Mouse (Mus musculus) lung, embryonic 15.5 days (tissue): ENCODE results near the gene Plekha7. TPM values are rescaled to one million over a fixed set of nuclear protein-coding genes. Genes with fewer than 3 reads are reported as not detected.

Experiments used
- ATAC-seq: fragments of 200-750 bp; cut with Nextera tagmentation; 2 replicates; pipeline ENCODE4 v1.8.0; 2017; ENCODE audit warnings: moderate number of reproducible peaks, borderline replicate concordance; ENCODE audit not compliant: low FRiP score, low TSS enrichment; ENCODE audit errors: extremely low read depth
- H3K27ac ChIP-seq: fragments of 300-500 bp; sonication (generic); 2 replicates; pipeline ENCODE4 v1.5.1; 2015; ENCODE audit warnings: moderate library complexity, mild to moderate bottlenecking, inconsistent platforms
- H3K27me3 ChIP-seq: fragments of 300-500 bp; sonication (generic); 2 replicates; pipeline ENCODE4 v1.6.1; 2015; ENCODE audit warnings: inconsistent platforms
- H3K36me3 ChIP-seq: fragments of 300-500 bp; sonication (generic); 2 replicates; pipeline ENCODE4 v1.6.1; 2015; ENCODE audit warnings: inconsistent platforms
- H3K4me1 ChIP-seq: fragments of 300-500 bp; sonication (generic); 2 replicates; pipeline ENCODE4 v1.6.1; 2015; ENCODE audit warnings: inconsistent platforms
- H3K4me2 ChIP-seq: fragments of 300-500 bp; sonication (generic); 2 replicates; pipeline ENCODE4 v1.6.1; 2015; ENCODE audit warnings: inconsistent platforms, mild to moderate bottlenecking, moderate library complexity
- H3K4me3 ChIP-seq: fragments of 300-500 bp; sonication (generic); 2 replicates; pipeline ENCODE4 v1.5.1; 2015; ENCODE audit warnings: mild to moderate bottlenecking, inconsistent platforms
- H3K9ac ChIP-seq: fragments of 300-500 bp; sonication (generic); 2 replicates; pipeline ENCODE4 v1.6.1; 2015; ENCODE audit warnings: inconsistent platforms
- H3K9me3 ChIP-seq: fragments of 300-500 bp; sonication (generic); 2 replicates; pipeline ENCODE4 v1.6.1; 2016; ENCODE audit warnings: inconsistent platforms
- WGBS: fragments of 180-500 bp; shearing (Covaris S2); methylation state at CpG from one replicate; pipeline ENCODE4 v1.1.7; 2015; 5-methylcytosine and 5-hydroxymethylcytosine counted together
- polyA plus RNA-seq: library from polyadenylated mRNA; unstranded; fragments of >200 nt; fragmentation: Nextera tagmentation; extraction: Ambion mirVana; gene quantifications from 2 replicates; pipeline ENCODE4 v1.2.1, GENCODE M21; 2015

The Plekha7 gene
- polyA plus RNA-seq, 1 experiment from 2014 or later = 15.1 TPM

GRCm38 (mm10) chr7:116169426-116169825 is 138.8 kb downstream of the Plekha7 start:
- Histone ChIP-seq H3K4me3 (no peak overlapping the region), H3K4me2 (no peak overlapping the region), H3K36me3 (no peaks in the 10 kb centered on the region), H3K27me3 (no peaks in the 10 kb centered on the region), H3K4me1 (no peaks in the 10 kb centered on the region), H3K27ac (no peak overlapping the region), H3K9me3 (no peaks in the 10 kb centered on the region), H3K9ac (no peak overlapping the region)
- no peak for ATAC-seq
- 77% methylated on average over 4 of the region's 4 CpGs for WGBS

GRCm38 (mm10) chr7:116168224-116168623 is 140.0 kb downstream of the Plekha7 start:
- no peak overlapping the region for H3K4me3 ChIP-seq
- H3K9me3 ChIP-seq = no peaks in the 10 kb centered on the region
- H3K36me3 ChIP-seq = no peaks in the 10 kb centered on the region
- no peaks in the 10 kb centered on the region for H3K4me1 ChIP-seq
- no peak overlapping the region for H3K27ac ChIP-seq
- H3K9ac ChIP-seq = no peak overlapping the region
- no peaks in the 10 kb centered on the region for H3K27me3 ChIP-seq
- ATAC-seq = no peak
- H3K4me2 ChIP-seq = no peak overlapping the region
- 90% methylated on average over 7 of the region's 7 CpGs for WGBS

GRCm38 (mm10) chr7:116164232-116164631 is 143.9 kb downstream of the Plekha7 start:
- ATAC-seq = no peak
- Histone ChIP-seq H3K4me2 (no peak overlapping the region), H3K4me1 (0 out of 2 replicates have a peak, but pooled peaks cover 4% of the 10 kb centered on the region), H3K27ac (no peak overlapping the region), H3K36me3 (no peaks in the 10 kb centered on the region), H3K4me3 (no peak overlapping the region), H3K9ac (no peak overlapping the region), H3K27me3 (no peaks in the 10 kb centered on the region), H3K9me3 (no peaks in the 10 kb centered on the region)
- 78% methylated on average over 12 of the region's 12 CpGs for WGBS

- WGBS = 17% methylated on average over 5 of the region's 5 CpGs
- H3K4me2 ChIP-seq = no peak overlapping the region
- H3K4me3 ChIP-seq = no peak overlapping the region
- peaks cover 6% of the 10 kb centered on the region; the same call in 1 of the 2 replicates for H3K36me3 ChIP-seq
- 0 out of 2 replicates have a peak, but pooled peaks cover 4% of the 10 kb centered on the region for H3K4me1 ChIP-seq
- H3K27me3 ChIP-seq = no peaks in the 10 kb centered on the region
- no peak overlapping the region for H3K27ac ChIP-seq
- no peaks in the 10 kb centered on the region for H3K9me3 ChIP-seq
- no peak overlapping the region for H3K9ac ChIP-seq
- ATAC-seq = peak; percentile 50; the same call in 1 of the 2 replicates
Observed at GRCm38 (mm10) chr7:116161544-116161943, 146.6 kb downstream of the Plekha7 start.

- WGBS = 53% methylated on average over 14 of the region's 14 CpGs
- no peaks in the 10 kb centered on the region for H3K9me3 ChIP-seq
- H3K36me3 ChIP-seq = peaks cover 6% of the 10 kb centered on the region; the same call in 1 of the 2 replicates
- ATAC-seq = 0 out of 2 replicates have a peak, but pooled peaks have one; percentile 24
- 0 out of 2 replicates have a peak, but pooled peaks cover 2% of the 10 kb centered on the region for H3K4me1 ChIP-seq
- no peak overlapping the region for H3K9ac ChIP-seq
- no peak overlapping the region for H3K27ac ChIP-seq
- H3K4me3 ChIP-seq = no peak overlapping the region
- peak overlapping the region; percentile 24; the same call in 1 of the 2 replicates for H3K4me2 ChIP-seq
- no peaks in the 10 kb centered on the region for H3K27me3 ChIP-seq
Observed at GRCm38 (mm10) chr7:116156894-116157143, 151.4 kb downstream of the Plekha7 start.

- H3K4me1 ChIP-seq = no peaks in the 10 kb centered on the region
- H3K4me3 ChIP-seq = no peak overlapping the region
- H3K9ac ChIP-seq = no peak overlapping the region
- ATAC-seq = peak; percentile 43; the same call in 1 of the 2 replicates
- no peaks in the 10 kb centered on the region for H3K9me3 ChIP-seq
- 55% methylated on average over 17 of the region's 17 CpGs for WGBS
- H3K27ac ChIP-seq = no peak overlapping the region
- H3K36me3 ChIP-seq = peaks cover 6% of the 10 kb centered on the region; the same call in 1 of the 2 replicates
- H3K4me2 ChIP-seq = peak overlapping the region; percentile 24; the same call in 1 of the 2 replicates
- no peaks in the 10 kb centered on the region for H3K27me3 ChIP-seq
Observed at GRCm38 (mm10) chr7:116156072-116156893, 151.9 kb downstream of the Plekha7 start.

- peaks cover 6% of the 10 kb centered on the region; the same call in 1 of the 2 replicates for H3K36me3 ChIP-seq
- no peaks in the 10 kb centered on the region for H3K9me3 ChIP-seq
- H3K27ac ChIP-seq = no peak overlapping the region
- H3K27me3 ChIP-seq = no peaks in the 10 kb centered on the region
- no peak overlapping the region for H3K9ac ChIP-seq
- 40% methylated on average over 2 of the region's 2 CpGs for WGBS
- no peak overlapping the region for H3K4me3 ChIP-seq
- no peak for ATAC-seq
- no peak overlapping the region for H3K4me2 ChIP-seq
- H3K4me1 ChIP-seq = no peaks in the 10 kb centered on the region
Observed at GRCm38 (mm10) chr7:116153781-116154368, 154.3 kb downstream of the Plekha7 start.

- no peak for ATAC-seq
- H3K4me3 ChIP-seq = no peak overlapping the region
- WGBS = 60% methylated on average over 4 of the region's 4 CpGs
- H3K27ac ChIP-seq = no peak overlapping the region
- no peaks in the 10 kb centered on the region for H3K27me3 ChIP-seq
- H3K9ac ChIP-seq = no peak overlapping the region
- H3K36me3 ChIP-seq = no peaks in the 10 kb centered on the region
- no peaks in the 10 kb centered on the region for H3K4me1 ChIP-seq
- H3K4me2 ChIP-seq = no peak overlapping the region
- no peaks in the 10 kb centered on the region for H3K9me3 ChIP-seq
Observed at GRCm38 (mm10) chr7:116149568-116149967, 158.6 kb downstream of the Plekha7 start.

GRCm38 (mm10) chr7:116147114-116147513 is 161.1 kb downstream of the Plekha7 start:
- Histone ChIP-seq H3K27ac (no peak overlapping the region), H3K4me2 (no peak overlapping the region), H3K4me3 (no peak overlapping the region), H3K9me3 (no peaks in the 10 kb centered on the region), H3K9ac (no peak overlapping the region), H3K27me3 (no peaks in the 10 kb centered on the region), H3K36me3 (no peaks in the 10 kb centered on the region), H3K4me1 (no peaks in the 10 kb centered on the region)
- no peak for ATAC-seq
- WGBS = 87% methylated on average over 2 of the region's 2 CpGs

GRCm38 (mm10) chr7:116145030-116145429 is 163.1 kb downstream of the Plekha7 start:
- WGBS = 84% methylated on average over 6 of the region's 6 CpGs
- no peaks in the 10 kb centered on the region for H3K36me3 ChIP-seq

GRCm38 (mm10) chr7:116137671-116138070 is 170.5 kb downstream of the Plekha7 start:
- Histone ChIP-seq H3K4me2 (no peak overlapping the region), H3K27ac (no peak overlapping the region), H3K36me3 (peaks cover 5% of the 10 kb centered on the region; the same call in 1 of the 2 replicates), H3K4me1 (peaks cover 9% of the 10 kb centered on the region; the same call in 1 of the 2 replicates), H3K4me3 (no peak overlapping the region), H3K27me3 (no peaks in the 10 kb centered on the region), H3K9ac (no peak overlapping the region), H3K9me3 (no peaks in the 10 kb centered on the region)
- ATAC-seq = no peak
- 63% methylated on average over 3 of the region's 3 CpGs for WGBS

More at GRCm38 (mm10) chr7:116145030-116145429, 163.1 kb downstream of the Plekha7 start:
- ATAC-seq = no peak
- H3K4me2 ChIP-seq = no peak overlapping the region
- no peaks in the 10 kb centered on the region for H3K9me3 ChIP-seq
- H3K4me3 ChIP-seq = no peak overlapping the region
- H3K4me1 ChIP-seq = no peaks in the 10 kb centered on the region
- H3K27ac ChIP-seq = no peak overlapping the region
- no peaks in the 10 kb centered on the region for H3K27me3 ChIP-seq
- H3K9ac ChIP-seq = no peak overlapping the region

GRCm38 (mm10) chr7:116137149-116137548 is 171.0 kb downstream of the Plekha7 start:
- Histone ChIP-seq H3K9ac (no peak overlapping the region), H3K27me3 (no peaks in the 10 kb centered on the region), H3K9me3 (no peaks in the 10 kb centered on the region), H3K4me2 (no peak overlapping the region), H3K27ac (no peak overlapping the region), H3K36me3 (peaks cover 5% of the 10 kb centered on the region; the same call in 1 of the 2 replicates), H3K4me3 (no peak overlapping the region), H3K4me1 (peaks cover 12% of the 10 kb centered on the region)
- no peak for ATAC-seq
- WGBS = 81% methylated on average over 12 of the region's 12 CpGs
